Mouse (Mus musculus) ovary, adult 10 weeks (tissue): ENCODE results near the gene Pla2g7. TPM values are rescaled to one million over a fixed set of nuclear protein-coding genes. Genes with fewer than 3 reads are reported as not detected.

Source experiments
- polyA plus RNA-seq: library from polyadenylated mRNA; stranded (reverse); fragments of 350-450 nt; fragmentation: Illumina TruSeq; extraction: RNeasy Lipid Tissue Mini Kit (QIAGEN cat#74804); gene quantifications from one replicate; pipeline ENCODE4 v1.2.3, GENCODE M21; 2014

The Pla2g7 gene
- polyA plus RNA-seq = 32.9 TPM

DNA sequence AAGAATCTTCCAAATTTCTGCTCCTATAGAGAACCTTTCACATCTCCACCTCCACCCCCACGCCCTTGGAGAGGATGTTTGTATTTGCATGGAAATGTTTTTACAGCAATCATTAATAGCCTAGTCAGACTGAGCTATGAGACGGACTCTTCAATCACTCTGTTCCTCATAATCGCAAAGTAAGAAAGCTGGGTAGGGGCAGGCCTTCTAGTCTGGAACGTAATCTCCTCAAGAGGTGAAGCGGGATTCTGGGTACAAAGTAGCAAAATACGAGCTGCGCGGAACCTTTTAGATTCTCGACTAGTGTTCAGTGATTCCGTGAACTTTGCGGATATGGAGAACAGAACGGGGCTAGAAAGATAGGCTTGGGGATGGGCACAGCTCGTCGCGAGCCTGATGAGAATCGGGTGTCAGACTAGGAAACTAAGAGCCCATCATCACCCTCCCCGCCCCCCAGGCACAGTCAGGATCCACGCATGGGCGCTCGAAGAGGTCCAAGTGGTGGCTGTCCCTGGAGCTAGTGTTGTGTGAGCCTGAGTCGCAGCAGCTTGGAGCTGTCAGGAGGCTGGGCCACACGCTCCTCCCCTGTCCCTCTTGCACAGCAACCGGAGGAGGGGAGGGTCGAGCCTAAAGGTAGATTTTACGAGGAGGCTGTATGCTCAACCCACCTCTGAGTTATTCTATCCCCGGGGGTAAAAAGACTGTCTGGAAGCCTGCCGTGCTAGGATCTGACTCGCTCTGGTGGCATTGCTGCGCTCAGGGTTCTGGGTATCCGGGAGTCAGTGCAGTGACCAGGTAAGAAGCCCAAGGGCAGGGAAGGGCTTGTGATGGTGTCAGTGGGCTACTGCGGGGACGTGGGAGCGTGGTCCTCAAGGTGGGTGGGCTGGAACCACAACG lies at the start of gene Pla2g7:
Gene Pla2g7 (plus strand): TSS at position 107 of the 897 bp plus-strand sequence.

DNA sequence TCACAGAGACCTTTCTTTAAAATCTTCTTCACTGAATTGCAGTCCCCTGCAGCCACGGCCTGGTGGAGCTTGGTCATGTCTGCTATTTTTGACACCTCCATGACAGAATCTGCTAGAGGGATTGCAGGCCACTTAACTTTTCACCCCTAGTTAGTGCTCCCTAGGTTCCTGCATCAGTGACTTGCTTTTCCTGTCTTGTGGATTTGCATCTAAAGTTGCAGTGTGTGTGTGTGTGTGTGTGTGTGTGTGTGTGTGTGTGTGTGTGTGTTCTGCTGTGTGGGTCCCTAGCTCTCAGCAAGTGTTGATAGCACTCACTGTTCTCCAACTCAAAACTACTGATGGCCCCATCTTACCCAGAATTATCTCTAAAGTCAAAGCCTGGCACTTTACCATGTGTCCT lies 24.4 kb upstream of the Pla2g7 start, which contains the start of gene Ankrd66:
Gene Ankrd66 (minus strand): TSS at position 101 of the 400 bp plus-strand sequence.

DNA sequence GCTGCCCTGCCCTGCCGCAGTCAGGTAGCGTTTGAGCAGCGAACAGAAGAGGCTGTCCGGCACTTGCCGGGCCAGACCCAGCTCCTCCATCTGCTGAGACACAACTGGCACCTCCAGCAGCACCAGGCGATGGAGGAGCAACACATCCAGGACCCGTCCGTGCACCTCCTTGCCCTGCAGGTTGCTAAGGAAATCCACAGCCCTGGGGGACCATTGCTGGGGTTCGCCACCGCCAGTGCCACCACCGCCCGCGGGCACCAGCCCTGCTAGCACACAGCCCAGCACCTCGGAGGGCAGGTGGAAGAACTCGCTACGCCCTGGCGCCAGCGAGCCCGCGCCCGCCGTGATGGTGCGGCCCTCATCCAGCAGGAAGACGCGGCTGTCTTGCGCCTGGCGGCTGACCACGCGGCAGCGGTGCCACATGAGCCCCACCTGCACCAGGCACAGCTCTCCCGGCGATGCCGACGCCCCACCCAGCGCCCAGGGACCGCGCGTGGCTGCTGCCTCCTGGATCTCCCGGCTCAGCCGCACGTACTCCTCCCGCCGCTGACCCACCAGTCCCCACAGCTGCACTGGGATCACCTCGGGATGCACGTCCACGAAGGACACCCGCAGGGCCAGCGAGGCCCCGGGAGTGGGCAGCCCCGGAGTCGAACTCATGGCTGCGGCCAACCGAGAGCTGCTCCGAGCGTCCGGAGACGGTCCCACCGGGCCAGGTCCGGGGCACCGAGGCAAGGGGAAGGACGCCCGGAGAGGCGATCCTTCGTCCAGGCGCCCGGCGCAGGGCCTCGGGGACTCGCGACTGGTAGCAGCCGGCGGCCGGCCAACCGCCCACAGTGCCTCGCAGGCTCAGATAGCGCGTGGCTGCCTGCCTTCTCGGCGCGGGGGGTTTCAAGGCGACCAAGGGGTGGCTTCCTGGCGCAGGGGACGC lies 61.9 kb downstream of the Pla2g7 start, which contains the start of gene Tdrd6:
Gene Tdrd6 (minus strand): TSS at position 804 of the 931 bp plus-strand sequence.

Other genes starting within 250 kb of the Pla2g7 start
- gene Adgrf5, start 207.6 kb upstream of the Pla2g7 start, polyA plus RNA-seq = 88.1 TPM
- not detected for gene Mep1a, start 65.3 kb upstream of the Pla2g7 start, polyA plus RNA-seq
- gene Ankrd66, start 24.5 kb upstream of the Pla2g7 start, polyA plus RNA-seq = 0.86 TPM
- not detected for gene Tdrd6, start 62.2 kb downstream of the Pla2g7 start, polyA plus RNA-seq
- 4.1 TPM for gene Slc25a27, start 99.1 kb downstream of the Pla2g7 start, polyA plus RNA-seq
- gene Cyp39a1, start 99.3 kb downstream of the Pla2g7 start, polyA plus RNA-seq = 44.0 TPM
- gene Rcan2, start 233.3 kb downstream of the Pla2g7 start, polyA plus RNA-seq = 34.9 TPM